Mouse (Mus musculus) midbrain, embryonic 15.5 days (tissue): ENCODE measurements at regions not wholly inside any gene's neighbourhood (a gene's known extent, or its start where the extent isn't known, plus 50 kb on each side); places are given as distances from the start of the nearest gene placed in this dataset.
A peak's percentile ranks its signal among the peaks of the same experiment; 100 is the strongest.

Experiments used
- ATAC-seq: fragments of 200-750 bp; cut with Nextera tagmentation; replicated peaks from 2 replicates; pipeline ENCODE4 v1.8.0; 2017; ENCODE audit warnings: moderate TSS enrichment
- H3K27ac ChIP-seq: fragments of 300-500 bp; sonication (generic); 2 replicates; pipeline ENCODE4 v1.5.1; 2015; ENCODE audit warnings: mild to moderate bottlenecking, inconsistent platforms
- H3K27me3 ChIP-seq: fragments of 300-500 bp; sonication (generic); replicated peaks from 2 replicates; pipeline ENCODE4 v1.6.1; 2015; ENCODE audit warnings: inconsistent platforms
- H3K36me3 ChIP-seq: fragments of 300-500 bp; sonication (generic); replicated peaks from 2 replicates; pipeline ENCODE4 v1.6.1; 2015; ENCODE audit warnings: inconsistent platforms
- H3K4me1 ChIP-seq: fragments of 300-500 bp; sonication (generic); 2 replicates; pipeline ENCODE4 v1.6.1; 2015; ENCODE audit warnings: inconsistent platforms
- H3K4me2 ChIP-seq: fragments of 300-500 bp; sonication (generic); 2 replicates; pipeline ENCODE4 v1.6.1; 2015; ENCODE audit warnings: inconsistent platforms, mild to moderate bottlenecking, moderate library complexity
- H3K4me3 ChIP-seq: fragments of 300-500 bp; sonication (generic); 2 replicates; pipeline ENCODE4 v1.5.1; 2015; ENCODE audit warnings: mild to moderate bottlenecking, inconsistent platforms
- H3K9ac ChIP-seq: fragments of 300-500 bp; sonication (generic); 2 replicates; pipeline ENCODE4 v1.6.1; 2015; ENCODE audit warnings: mild to moderate bottlenecking, inconsistent platforms
- H3K9me3 ChIP-seq: fragments of 300-500 bp; sonication (generic); 2 replicates; pipeline ENCODE4 v1.6.1; 2016; ENCODE audit warnings: inconsistent platforms
- WGBS: fragments of 180-500 bp; shearing (Covaris S2); methylation state at CpG from one replicate; pipeline ENCODE4 v1.1.7; 2015; ENCODE audit warnings: mixed read lengths; 5-methylcytosine and 5-hydroxymethylcytosine counted together

- Histone ChIP-seq H3K36me3 (no peaks in the 10 kb centered on the region), H3K27ac (no peak overlapping the region), H3K9ac (no peak overlapping the region), H3K4me2 (no peak overlapping the region), H3K4me1 (no peaks in the 10 kb centered on the region), H3K27me3 (no peaks in the 10 kb centered on the region), H3K4me3 (no peak overlapping the region), H3K9me3 (no peaks in the 10 kb centered on the region)
- ATAC-seq: no peak
- WGBS: 42% methylated on average over 1 of the region's 1 CpGs
Observed at GRCm38 (mm10) chr16:83250346-83250745, 422.2 kb downstream of the Gm21833 start.

DNA sequence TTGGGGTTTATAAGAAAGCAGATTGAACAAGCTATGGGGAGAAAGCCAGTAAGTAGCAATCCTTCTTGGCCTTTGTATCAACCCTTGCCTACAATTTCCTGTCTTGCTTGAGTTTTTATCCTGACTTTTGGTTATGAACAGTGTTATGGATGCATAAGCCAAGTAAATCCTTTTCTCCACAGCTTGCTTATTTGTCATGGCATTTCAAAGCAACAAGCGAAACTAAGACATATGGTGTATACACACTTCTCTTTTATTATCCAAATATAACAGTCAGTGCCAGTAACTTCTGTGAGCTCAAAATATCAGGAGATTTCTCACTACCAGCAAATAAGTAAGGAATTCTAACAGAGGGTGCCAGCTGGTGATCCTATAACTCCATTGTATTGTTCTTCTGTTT lies 426.0 kb downstream of the Gm21833 start:
- no peaks in the 10 kb centered on the region for H3K4me1 ChIP-seq

GRCm38 (mm10) chr16:83271869-83272268 lies 443.7 kb downstream of the Gm21833 start:
- H3K9ac ChIP-seq: no peak overlapping the region
- no peak overlapping the region for H3K27ac ChIP-seq
- H3K27me3 ChIP-seq: no peaks in the 10 kb centered on the region
- H3K4me2 ChIP-seq: no peak overlapping the region
- H3K4me1 ChIP-seq: no peaks in the 10 kb centered on the region
- 53% methylated on average over 1 of the region's 1 CpGs for WGBS
- no peaks in the 10 kb centered on the region for H3K9me3 ChIP-seq
- H3K36me3 ChIP-seq: no peaks in the 10 kb centered on the region
- peak; percentile 33; the same call in 1 of the 2 replicates for ATAC-seq
- H3K4me3 ChIP-seq: no peak overlapping the region

More for the DNA sequence above, 426.0 kb downstream of the Gm21833 start:
- WGBS: 96% methylated on average over 1 of the region's 1 CpGs
- H3K4me2 ChIP-seq: no peak overlapping the region
- no peaks in the 10 kb centered on the region for H3K27me3 ChIP-seq
- ATAC-seq: no peak
- H3K9me3 ChIP-seq: no peaks in the 10 kb centered on the region
- H3K9ac ChIP-seq: no peak overlapping the region
- H3K27ac ChIP-seq: no peak overlapping the region
- no peak overlapping the region for H3K4me3 ChIP-seq
- H3K36me3 ChIP-seq: no peaks in the 10 kb centered on the region

DNA sequence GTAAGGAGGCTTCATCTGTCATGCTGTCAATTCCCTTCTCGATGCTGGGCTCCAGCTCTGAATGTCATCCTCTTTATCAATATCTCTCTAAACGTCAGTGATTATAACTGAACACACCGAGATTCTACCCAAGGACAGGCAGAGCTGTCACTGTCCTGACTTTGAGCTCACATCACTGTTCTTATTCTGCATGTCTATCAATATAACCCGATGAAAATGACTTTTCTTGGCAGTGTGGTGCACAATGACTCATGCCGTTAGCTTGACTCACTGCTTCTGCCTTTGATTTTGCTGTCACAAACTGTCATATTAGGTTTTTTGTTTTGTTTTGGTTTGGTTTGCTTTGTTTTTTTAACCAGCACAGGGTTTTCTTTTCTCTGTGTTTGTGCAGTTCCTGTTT lies 488.1 kb downstream of the Gm21833 start:
- H3K4me1 ChIP-seq: no peaks in the 10 kb centered on the region
- no peaks in the 10 kb centered on the region for H3K27me3 ChIP-seq
- H3K4me3 ChIP-seq: no peak overlapping the region
- ATAC-seq: 0 out of 2 replicates have a peak, but pooled peaks have one; percentile 60
- no peak overlapping the region for H3K4me2 ChIP-seq
- no peaks in the 10 kb centered on the region for H3K36me3 ChIP-seq
- no peak overlapping the region for H3K9ac ChIP-seq
- WGBS: 78% methylated on average over 5 of the region's 5 CpGs
- no peak overlapping the region for H3K27ac ChIP-seq
- H3K9me3 ChIP-seq: no peaks in the 10 kb centered on the region

DNA sequence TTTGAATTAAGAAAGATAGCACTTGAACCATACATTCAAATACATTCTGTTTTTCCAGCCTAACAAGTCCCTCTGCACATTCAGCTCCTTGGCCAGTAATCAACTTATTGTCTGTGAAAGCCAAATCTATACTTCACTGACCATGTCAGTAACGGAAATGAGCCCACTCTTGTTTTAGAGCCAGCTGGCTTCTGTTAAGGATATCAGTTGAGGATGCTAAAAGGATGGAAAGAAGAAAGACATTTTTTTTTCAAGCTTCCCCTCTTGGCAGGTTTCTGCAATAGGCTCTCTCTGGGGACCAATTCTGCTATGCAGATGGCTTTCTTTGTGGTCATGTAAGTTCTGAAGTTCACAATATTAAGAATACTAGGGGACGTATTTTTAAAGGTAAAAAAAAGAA lies 498.6 kb downstream of the Gm21833 start:
- no peaks in the 10 kb centered on the region for H3K9me3 ChIP-seq
- no peak overlapping the region for H3K4me3 ChIP-seq
- H3K4me1 ChIP-seq: no peaks in the 10 kb centered on the region
- H3K27ac ChIP-seq: no peak overlapping the region
- no peak overlapping the region for H3K9ac ChIP-seq
- H3K36me3 ChIP-seq: no peaks in the 10 kb centered on the region
- 76% methylated on average over 2 of the region's 2 CpGs for WGBS
- H3K27me3 ChIP-seq: no peaks in the 10 kb centered on the region
- no peak for ATAC-seq
- no peak overlapping the region for H3K4me2 ChIP-seq

DNA sequence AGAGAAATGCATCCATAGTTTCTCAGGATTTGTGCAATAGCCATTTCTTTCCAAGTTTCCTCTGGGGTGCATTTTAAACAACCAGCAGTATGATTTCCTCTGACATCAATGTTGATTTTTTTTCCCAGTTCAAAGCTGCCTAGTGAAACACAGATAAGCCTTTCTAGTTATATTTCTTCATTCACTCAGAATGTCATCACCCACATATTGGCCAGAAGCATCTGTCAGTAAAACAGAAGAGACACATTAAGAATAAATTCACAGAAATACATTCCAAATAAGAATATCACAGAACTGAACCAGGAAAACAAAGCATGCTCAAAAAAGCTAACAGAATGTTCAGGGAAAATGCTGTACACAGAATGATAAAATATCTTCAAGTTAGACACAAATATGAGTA lies 522.9 kb downstream of the Gm21833 start:
- Histone ChIP-seq H3K36me3 (no peaks in the 10 kb centered on the region), H3K9ac (no peak overlapping the region), H3K4me3 (no peak overlapping the region), H3K27ac (no peak overlapping the region), H3K4me1 (no peaks in the 10 kb centered on the region), H3K27me3 (no peaks in the 10 kb centered on the region), H3K9me3 (no peaks in the 10 kb centered on the region), H3K4me2 (no peak overlapping the region)
- ATAC-seq: no peak

GRCm38 (mm10) chr16:83394581-83394980 lies 566.4 kb downstream of the Gm21833 start:
- no peak overlapping the region for H3K9ac ChIP-seq
- H3K36me3 ChIP-seq: no peaks in the 10 kb centered on the region
- no peak overlapping the region for H3K27ac ChIP-seq
- ATAC-seq: no peak
- no peak overlapping the region for H3K4me3 ChIP-seq
- H3K4me2 ChIP-seq: no peak overlapping the region
- WGBS: 89% methylated on average over 2 of the region's 2 CpGs
- H3K4me1 ChIP-seq: no peaks in the 10 kb centered on the region
- no peaks in the 10 kb centered on the region for H3K9me3 ChIP-seq
- H3K27me3 ChIP-seq: no peaks in the 10 kb centered on the region

- no peak for ATAC-seq
- no peaks in the 10 kb centered on the region for H3K27me3 ChIP-seq
- H3K9ac ChIP-seq: no peak overlapping the region
- H3K27ac ChIP-seq: no peak overlapping the region
- 61% methylated on average over 1 of the region's 1 CpGs for WGBS
- H3K4me2 ChIP-seq: no peak overlapping the region
- H3K9me3 ChIP-seq: no peaks in the 10 kb centered on the region
- H3K36me3 ChIP-seq: no peaks in the 10 kb centered on the region
- no peak overlapping the region for H3K4me3 ChIP-seq
- H3K4me1 ChIP-seq: no peaks in the 10 kb centered on the region
Observed at GRCm38 (mm10) chr16:83420676-83421075, 592.5 kb downstream of the Gm21833 start.

DNA sequence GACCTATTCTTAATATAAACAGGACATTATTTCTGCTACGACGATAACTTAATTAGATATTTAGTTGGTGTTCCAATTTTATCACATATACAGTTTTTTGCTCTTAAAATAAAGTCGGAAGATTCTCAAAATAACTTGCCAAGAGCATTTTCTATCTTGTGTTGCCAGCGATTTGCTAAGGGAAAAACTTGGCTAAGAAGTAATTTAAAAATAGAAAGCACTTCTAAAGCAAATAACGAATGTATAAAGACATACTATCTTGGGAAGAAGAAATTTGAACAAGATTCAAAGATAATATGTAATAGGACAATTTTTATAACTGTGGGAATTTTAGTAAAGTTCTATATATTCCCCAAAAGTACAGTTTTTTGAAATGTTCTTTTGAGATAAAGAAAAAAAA lies 594.9 kb downstream of the Gm21833 start:
- no peak overlapping the region for H3K4me3 ChIP-seq
- WGBS: 89% methylated on average over 5 of the region's 5 CpGs
- H3K4me1 ChIP-seq: no peaks in the 10 kb centered on the region
- no peaks in the 10 kb centered on the region for H3K9me3 ChIP-seq
- no peak overlapping the region for H3K4me2 ChIP-seq
- no peak overlapping the region for H3K9ac ChIP-seq
- no peak for ATAC-seq
- no peaks in the 10 kb centered on the region for H3K36me3 ChIP-seq
- no peaks in the 10 kb centered on the region for H3K27me3 ChIP-seq
- H3K27ac ChIP-seq: no peak overlapping the region
